Mouse (Mus musculus): Measurements from ENCODE around the gene Arvcf.

GRCm38 (mm10) chr16:18323460-18323859 lies 24.5 kb upstream of the Arvcf start:
- no peak for TF ChIP-seq CTCF (IDR thresholded peaks at IDR 0.05; ENCODE audit: low read depth, low read length)
- no peak for TF ChIP-seq POLR2A (IDR thresholded peaks at IDR 0.05; ENCODE audit: borderline replicate concordance, low read depth, low read length)
